In the genomic region with DNA sequence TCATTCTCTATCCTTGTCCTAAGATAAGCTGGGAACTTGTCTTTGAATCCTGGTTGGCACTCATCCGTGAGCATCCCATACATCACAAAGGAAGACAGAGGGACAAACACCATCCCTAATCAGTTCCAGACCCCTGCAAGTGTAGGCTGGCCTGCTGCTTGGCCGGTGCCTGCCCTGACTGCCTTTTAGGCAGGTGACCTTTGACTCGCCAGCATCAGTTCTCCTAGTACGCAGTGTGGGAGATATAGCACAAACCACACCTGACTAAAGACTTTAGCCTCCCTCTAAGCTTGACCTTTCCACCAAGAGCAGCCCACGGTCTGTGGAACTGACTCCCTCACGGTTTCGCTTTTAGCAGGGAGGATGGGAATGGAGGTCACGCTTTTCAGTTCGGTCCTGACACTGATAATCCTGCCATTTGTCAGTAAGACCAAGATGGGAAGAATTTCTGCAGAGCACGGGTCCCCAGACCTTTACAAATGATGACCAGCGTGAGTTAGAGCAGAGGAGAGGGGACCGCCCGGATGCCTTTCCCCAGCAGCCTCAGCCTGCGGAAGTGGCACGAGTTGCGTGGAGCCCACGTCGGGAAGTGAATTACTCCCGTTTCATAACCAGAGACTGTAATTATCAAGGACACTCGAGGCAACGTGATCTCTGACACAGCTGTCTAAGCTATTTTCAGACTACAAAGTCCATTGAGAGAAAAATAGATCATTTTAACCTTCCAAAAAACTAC, we compare ENCODE assay signal across 15 mouse cellular contexts.
DNase-seq lines count a peak whose midpoint lies in the region; ATAC-seq and TF ChIP-seq lines count a peak whose summit lies in the region.
"Had no signal": no experiment of that assay in that cellular context is flagged by ENCODE, and none has a peak within 500 bp of the region (broad histone marks: within the 10 kb centered on the region; RNA-seq: fewer than 3 reads in every experiment).

No protein-coding gene starts in this region.

- ATAC-seq in heart, embryonic 16.5 days (replicated peaks; ENCODE audit: extremely low read depth, insufficient read depth, low FRiP score), result no peak
- no peak for ATAC-seq in lung, postnatal 0 days
- ATAC-seq in limb, embryonic 12.5 days (ENCODE audit: insufficient number of reproducible peaks, insufficient read depth, low FRiP score, low TSS enrichment, low read depth), result no peak
- no peak for ATAC-seq in forebrain, embryonic 16.5 days
- ATAC-seq: forebrain, embryonic 14.5 days had no signal

- H3K9me3 ChIP-seq in heart, embryonic 16.5 days (replicated peaks; ENCODE audit: control insufficient read depth, low read length), result no peaks in the 10 kb centered on the region
- H3K9me3 ChIP-seq in lung, postnatal 0 days (ENCODE audit: low read length), result no peaks in the 10 kb centered on the region
- H3K9me3 ChIP-seq in limb, embryonic 12.5 days, result no peaks in the 10 kb centered on the region
- no peaks in the 10 kb centered on the region for H3K9me3 ChIP-seq in forebrain, embryonic 16.5 days (ENCODE audit: control insufficient read depth, low read length)
- H3K9me3 ChIP-seq: liver, embryonic 13.5 days had no signal

- no peak for TF ChIP-seq EP300 in lung, postnatal 0 days (IDR thresholded peaks at IDR 0.05)

- no peaks in the 10 kb centered on the region for H3K27me3 ChIP-seq in heart, embryonic 16.5 days (ENCODE audit: control insufficient read depth, insufficient read depth, low read length)
- no peaks in the 10 kb centered on the region for H3K27me3 ChIP-seq in lung, postnatal 0 days (replicated peaks; ENCODE audit: insufficient read depth, low read length)
- H3K27me3 ChIP-seq in limb, embryonic 12.5 days, result 0 out of 2 replicates have a peak, but pooled peaks cover 3% of the 10 kb centered on the region
- no peaks in the 10 kb centered on the region for H3K27me3 ChIP-seq in forebrain, embryonic 16.5 days (replicated peaks; ENCODE audit: control insufficient read depth, insufficient read depth, low read length)
- H3K27me3 ChIP-seq: liver, embryonic 13.5 days had no signal

- no peaks in the 10 kb centered on the region for H3K4me1 ChIP-seq in heart, embryonic 16.5 days (ENCODE audit: control insufficient read depth, insufficient read depth, low read length)
- no peaks in the 10 kb centered on the region for H3K4me1 ChIP-seq in lung, postnatal 0 days (ENCODE audit: insufficient read depth, low read depth, low read length)
- H3K4me1 ChIP-seq in limb, embryonic 12.5 days (replicated peaks), result peaks cover 17% of the 10 kb centered on the region
- H3K4me1 ChIP-seq in forebrain, embryonic 16.5 days (replicated peaks; ENCODE audit: control insufficient read depth, insufficient read depth, low read length), result peaks cover 5% of the 10 kb centered on the region
- H3K4me1 ChIP-seq: liver, embryonic 13.5 days; megakaryocyte, embryonic 14.5 days had no signal

- H3K4me2 ChIP-seq in heart, embryonic 16.5 days (ENCODE audit: low read depth, low read length), result peak overlapping the region; percentile 8; the same call in 1 of the 2 replicates
- H3K4me2 ChIP-seq in lung, postnatal 0 days (replicated peaks; ENCODE audit: low read depth, low read length), result peak overlapping the region; percentile 41
- H3K4me2 ChIP-seq in limb, embryonic 12.5 days, result peak overlapping the region; percentile 53
- no peak overlapping the region for H3K4me2 ChIP-seq in forebrain, embryonic 16.5 days (ENCODE audit: low read length)
- H3K4me2 ChIP-seq: hindbrain, embryonic 14.5 days; liver, embryonic 13.5 days had no signal

- WGBS in heart, embryonic 16.5 days, result 57% methylated on average over 21 of the region's 21 CpGs
- 39% methylated on average over 21 of the region's 21 CpGs for WGBS in lung, postnatal 0 days
- 29% methylated on average over 21 of the region's 21 CpGs for WGBS in limb, embryonic 12.5 days
- WGBS in forebrain, embryonic 16.5 days, result 75% methylated on average over 21 of the region's 21 CpGs

- H3K36me3 ChIP-seq in heart, embryonic 16.5 days (ENCODE audit: control insufficient read depth, insufficient read depth), result no peaks in the 10 kb centered on the region
- H3K36me3 ChIP-seq in lung, postnatal 0 days (ENCODE audit: insufficient read depth, low read length), result no peaks in the 10 kb centered on the region
- no peaks in the 10 kb centered on the region for H3K36me3 ChIP-seq in limb, embryonic 12.5 days
- peaks cover under 1% of the 10 kb centered on the region; the same call in 1 of the 2 replicates for H3K36me3 ChIP-seq in forebrain, embryonic 16.5 days (ENCODE audit: control insufficient read depth, insufficient read depth)
- H3K36me3 ChIP-seq: liver, embryonic 13.5 days had no signal

- no peak for TF ChIP-seq CTCF in lung, postnatal 0 days (IDR thresholded peaks at IDR 0.05)

- H3K27ac ChIP-seq in heart, embryonic 16.5 days (ENCODE audit: low read length), result no peak overlapping the region
- no peak overlapping the region for H3K27ac ChIP-seq in lung, postnatal 0 days (ENCODE audit: low read length)
- no peak overlapping the region for H3K27ac ChIP-seq in limb, embryonic 12.5 days
- no peak overlapping the region for H3K27ac ChIP-seq in forebrain, embryonic 16.5 days (ENCODE audit: low read length)
- H3K27ac ChIP-seq: hindbrain, embryonic 14.5 days; liver, embryonic 13.5 days had no signal

- peak overlapping the region; percentile 9 for H3K4me3 ChIP-seq in heart, embryonic 16.5 days (ENCODE audit: low read length)
- peak overlapping the region; percentile 14; the same call in 1 of the 2 replicates for H3K4me3 ChIP-seq in lung, postnatal 0 days (ENCODE audit: low read depth, low read length)
- H3K4me3 ChIP-seq in limb, embryonic 12.5 days (replicated peaks), result peak overlapping the region; percentile 19
- H3K4me3 ChIP-seq in forebrain, embryonic 16.5 days (replicated peaks; ENCODE audit: low read length), result no peak overlapping the region
- H3K4me3 ChIP-seq: liver, embryonic 13.5 days; megakaryocyte, embryonic 14.5 days; myocyte had no signal

- DNase-seq in heart, adult 8-10 months (ENCODE audit: low spot score), result no peak
- no peak for DNase-seq in lung, postnatal 0 days (ENCODE audit: low spot score)
- DNase-seq in lung, postnatal 4 days, result no peak
- DNase-seq in embryo, embryonic 10 days (ENCODE audit: low spot score), result peak; percentile 70
- no peak for DNase-seq in T-cell, adult 2 months (ENCODE audit: low spot score)
- DNase-seq: gastrocnemius, postnatal 36 days; kidney, adult 18-20 months; liver, embryonic 13.5 days had no signal

- H3K9ac ChIP-seq in heart, embryonic 16.5 days (ENCODE audit: low read length), result no peak overlapping the region
- no peak overlapping the region for H3K9ac ChIP-seq in lung, postnatal 0 days (replicated peaks; ENCODE audit: low read depth)
- H3K9ac ChIP-seq in limb, embryonic 12.5 days (replicated peaks), result no peak overlapping the region
- H3K9ac ChIP-seq in forebrain, embryonic 16.5 days (replicated peaks; ENCODE audit: low read depth, low read length), result no peak overlapping the region
- H3K9ac ChIP-seq: hindbrain, embryonic 14.5 days; liver, embryonic 13.5 days had no signal
